Mouse (Mus musculus) intestine, postnatal 0 days (tissue): ENCODE results near the gene 1700088E04Rik. TPM values are rescaled to one million over a fixed set of nuclear protein-coding genes. Genes with fewer than 3 reads are reported as not detected.

ENCODE experiments used
- ATAC-seq: fragments of 200-750 bp; cut with Nextera tagmentation; 2 replicates; pipeline ENCODE4 v1.8.0; 2017; ENCODE audit warnings: mild to moderate bottlenecking, moderate TSS enrichment, moderate library complexity
- H3K27ac ChIP-seq: fragments of 300-500 bp; sonication (generic); 2 replicates; pipeline ENCODE4 v1.5.1; 2014; ENCODE audit warnings: mild to moderate bottlenecking, low read depth, low read length, moderate library complexity
- H3K27me3 ChIP-seq: fragments of 300-500 bp; sonication (generic); replicated peaks from 2 replicates; pipeline ENCODE4 v1.6.1; 2014; ENCODE audit warnings: low read length, mixed read lengths; ENCODE audit not compliant: control insufficient read depth, insufficient read depth
- H3K36me3 ChIP-seq: fragments of 300-500 bp; sonication (generic); 2 replicates; pipeline ENCODE4 v1.6.1; 2014; ENCODE audit warnings: mild to moderate bottlenecking, moderate library complexity; ENCODE audit not compliant: control insufficient read depth, insufficient read depth
- H3K4me1 ChIP-seq: fragments of 300-500 bp; sonication (generic); replicated peaks from 2 replicates; pipeline ENCODE4 v1.6.1; 2014; ENCODE audit warnings: antibody characterized with exemption, low read length, mixed read lengths; ENCODE audit not compliant: control insufficient read depth, insufficient read depth
- H3K4me2 ChIP-seq: fragments of 300-500 bp; sonication (generic); replicated peaks from 2 replicates; pipeline ENCODE4 v1.6.1; 2014; ENCODE audit warnings: low read depth, mild to moderate bottlenecking, moderate library complexity
- H3K4me3 ChIP-seq: fragments of 300-500 bp; sonication (generic); 2 replicates; pipeline ENCODE4 v1.5.1; 2014; ENCODE audit warnings: low read depth, low read length
- H3K9ac ChIP-seq: fragments of 300-500 bp; sonication (generic); 2 replicates; pipeline ENCODE4 v1.6.1; 2014; ENCODE audit warnings: mild to moderate bottlenecking, low read depth, low read length
- H3K9me3 ChIP-seq: fragments of 300-500 bp; sonication (generic); 2 replicates; pipeline ENCODE4 v1.6.1; 2016; ENCODE audit warnings: mixed run types; ENCODE audit not compliant: control insufficient read depth
- CTCF ChIP-seq: sonication (generic); IDR thresholded peaks from 2 replicates; pipeline ENCODE4 v1.5.1; 2016; ENCODE audit warnings: low read depth, mild to moderate bottlenecking, control low read depth, antibody characterized with exemption, moderate library complexity
- WGBS: fragments of 180-500 bp; shearing (Covaris S2); extraction: QIAGEN DNeasy Blood & Tissue Kit; methylation state at CpG from one replicate; pipeline ENCODE4 v1.1.7; 2014; 5-methylcytosine and 5-hydroxymethylcytosine counted together
- polyA plus RNA-seq: library from polyadenylated mRNA; unstranded; fragments of >200 nt; fragmentation: Nextera tagmentation; extraction: Ambion mirVana; gene quantifications from 2 replicates; pipeline ENCODE4 v1.2.1, GENCODE M21; 2015

1700088E04Rik gene
- polyA plus RNA-seq, 1 experiment from 2014 or later, result 5.2 TPM

- Histone ChIP-seq H3K4me3 (no peak overlapping the region), H3K27me3 (no peaks in the 10 kb centered on the region), H3K36me3 (peaks cover 83% of the 10 kb centered on the region), H3K4me2 (no peak overlapping the region), H3K4me1 (no peaks in the 10 kb centered on the region), H3K9me3 (no peaks in the 10 kb centered on the region), H3K9ac (no peak overlapping the region), H3K27ac (no peak overlapping the region)
- WGBS, result 95% methylated on average over 12 of the region's 12 CpGs
- no peak for ATAC-seq
- TF ChIP-seq CTCF, result no peak
These were observed 14.0 kb downstream of the 1700088E04Rik start for GRCm38 (mm10) chr15:79127101-79127500.

- 75% methylated on average over 13 of the region's 13 CpGs for WGBS
- no peaks in the 10 kb centered on the region for H3K4me1 ChIP-seq
- no peak for ATAC-seq
- H3K9ac ChIP-seq, result no peak overlapping the region
- no peak overlapping the region for H3K4me3 ChIP-seq
- no peaks in the 10 kb centered on the region for H3K27me3 ChIP-seq
- H3K4me2 ChIP-seq, result no peak overlapping the region
- H3K27ac ChIP-seq, result no peak overlapping the region
- H3K36me3 ChIP-seq, result peaks cover 85% of the 10 kb centered on the region
- H3K9me3 ChIP-seq, result no peaks in the 10 kb centered on the region
- peak; percentile 81 for TF ChIP-seq CTCF
These were observed 14.7 kb downstream of the 1700088E04Rik start for GRCm38 (mm10) chr15:79126217-79126932.

GRCm38 (mm10) chr15:79124331-79124875 lies 16.6 kb downstream of the 1700088E04Rik start:
- Histone ChIP-seq H3K36me3 (peaks cover 86% of the 10 kb centered on the region), H3K9me3 (no peaks in the 10 kb centered on the region), H3K27ac (no peak overlapping the region), H3K27me3 (no peaks in the 10 kb centered on the region), H3K4me2 (no peak overlapping the region), H3K9ac (no peak overlapping the region), H3K4me3 (no peak overlapping the region), H3K4me1 (no peaks in the 10 kb centered on the region)
- WGBS, result 87% methylated on average over 10 of the region's 10 CpGs
- no peak for TF ChIP-seq CTCF
- no peak for ATAC-seq

- WGBS, result 79% methylated on average over 6 of the region's 6 CpGs
- Histone ChIP-seq H3K4me3 (no peak overlapping the region), H3K27ac (no peak overlapping the region), H3K36me3 (peaks cover 88% of the 10 kb centered on the region), H3K4me1 (no peaks in the 10 kb centered on the region), H3K9ac (no peak overlapping the region), H3K9me3 (no peaks in the 10 kb centered on the region), H3K27me3 (no peaks in the 10 kb centered on the region), H3K4me2 (no peak overlapping the region)
- TF ChIP-seq CTCF, result no peak
- no peak for ATAC-seq
These were observed 17.3 kb downstream of the 1700088E04Rik start for GRCm38 (mm10) chr15:79123751-79124150.

- no peak for ATAC-seq
- Histone ChIP-seq H3K27ac (no peak overlapping the region), H3K36me3 (peaks cover 88% of the 10 kb centered on the region), H3K4me2 (no peak overlapping the region), H3K4me3 (no peak overlapping the region), H3K9ac (no peak overlapping the region), H3K27me3 (no peaks in the 10 kb centered on the region), H3K9me3 (no peaks in the 10 kb centered on the region), H3K4me1 (no peaks in the 10 kb centered on the region)
- no peak for TF ChIP-seq CTCF
- 83% methylated on average over 13 of the region's 13 CpGs for WGBS
These were observed 18.5 kb downstream of the 1700088E04Rik start for GRCm38 (mm10) chr15:79122546-79122945.

- H3K9me3 ChIP-seq, result no peaks in the 10 kb centered on the region
- no peak overlapping the region for H3K9ac ChIP-seq
- WGBS, result 84% methylated on average over 4 of the region's 4 CpGs
- H3K4me3 ChIP-seq, result no peak overlapping the region
- TF ChIP-seq CTCF, result no peak
- H3K4me1 ChIP-seq, result no peaks in the 10 kb centered on the region
- H3K4me2 ChIP-seq, result no peak overlapping the region
- H3K36me3 ChIP-seq, result peaks cover 88% of the 10 kb centered on the region
- no peak overlapping the region for H3K27ac ChIP-seq
- ATAC-seq, result no peak
- H3K27me3 ChIP-seq, result no peaks in the 10 kb centered on the region
These were observed 18.9 kb downstream of the 1700088E04Rik start for GRCm38 (mm10) chr15:79122119-79122518.
